Mouse (Mus musculus): Measurements from ENCODE around the gene Tenm4.

DNA sequence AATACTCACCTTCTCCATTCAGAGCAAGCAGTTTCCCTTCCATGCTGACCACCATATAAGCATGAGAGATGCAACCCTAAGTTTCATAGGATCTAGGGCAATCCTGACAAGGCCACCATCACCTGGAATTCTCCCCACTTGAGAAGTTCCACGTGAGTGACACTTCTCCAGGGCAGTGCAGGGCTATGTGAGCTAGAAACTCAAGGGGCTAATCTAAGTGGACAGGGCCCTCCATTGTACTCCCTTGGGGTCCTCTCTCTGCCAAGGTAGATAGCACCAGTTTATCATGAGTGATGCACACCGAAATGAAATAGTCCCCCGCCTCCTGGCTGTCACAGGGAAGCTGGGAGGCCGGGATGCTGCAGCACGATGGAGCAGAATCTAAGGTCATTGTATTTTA is 688.6 kb downstream of the Tenm4 start:
- TF ChIP-seq TCF12 (IDR thresholded peaks at IDR 0.05; ENCODE audit: low read depth, low read length) (no peak), BHLHE40 (IDR thresholded peaks at IDR 0.05; ENCODE audit: borderline replicate concordance, low read depth, low read length) (no peak), CTCF (IDR thresholded peaks at IDR 0.05 in 2 of 3, conservative IDR thresholded peaks at IDR 0.05 in 1 of 3; ENCODE audit: control insufficient read depth in 1 of 3, insufficient read depth in 1 of 3, low read depth in 2 of 3, low read length in 3 of 3, poor library complexity in 1 of 3, severe bottlenecking in 1 of 3) (no peak), EP300 (IDR thresholded peaks at IDR 0.05; ENCODE audit: low read depth in 1 of 2, low read length in 2 of 2) (no peak), CHD2 (IDR thresholded peaks at IDR 0.05; ENCODE audit: low read length) (no peak), USF1 (IDR thresholded peaks at IDR 0.05; ENCODE audit: low read depth, low read length) (no peak), POLR2A (IDR thresholded peaks at IDR 0.05; ENCODE audit: control insufficient read depth in 1 of 2, insufficient read depth in 1 of 2, low read depth in 1 of 2, low read length in 2 of 2, poor library complexity in 1 of 2) (no peak), ZC3H11A (IDR thresholded peaks at IDR 0.05; ENCODE audit: low read depth, low read length) (no peak), MXI1 (IDR thresholded peaks at IDR 0.05; ENCODE audit: low read depth, low read length) (no peak), MYC (IDR thresholded peaks at IDR 0.05; ENCODE audit: low read depth, low read length) (no peak), MEF2A (IDR thresholded peaks at IDR 0.05; ENCODE audit: extremely low read depth, insufficient replicate concordance, low read depth, low read length, poor library complexity, severe bottlenecking) (no peak), GABPA (IDR thresholded peaks at IDR 0.05; ENCODE audit: low read depth, low read length) (no peak), POLR2AphosphoS2 (IDR thresholded peaks at IDR 0.05; ENCODE audit: low read length) (no peak)
